Mouse (Mus musculus): ENCODE measurements around the gene Ddx39. TPM values are rescaled to one million over a fixed set of nuclear protein-coding genes. Genes with fewer than 3 reads are reported as not detected.
A peak's percentile ranks its signal among the peaks of the same experiment; 100 is the strongest.

Gene Ddx39
- total RNA-seq, 2 experiments from 2014 or later = 11.2 to 13.2 TPM

GRCm38 (mm10) chr8:83698661-83699453 lies 16.1 kb upstream of the Ddx39 start, which contains the start of gene Pkn1:
Pkn1 (minus strand) TSS chr8:83699179.
- peak; percentile 90 for DNase-seq

GRCm38 (mm10) chr8:83699566-83699965 lies 15.4 kb upstream of the Ddx39 start:
- no peak for DNase-seq

- DNase-seq = no peak
Observed at GRCm38 (mm10) chr8:83700423-83701085, 14.4 kb upstream of the Ddx39 start.

DNA sequence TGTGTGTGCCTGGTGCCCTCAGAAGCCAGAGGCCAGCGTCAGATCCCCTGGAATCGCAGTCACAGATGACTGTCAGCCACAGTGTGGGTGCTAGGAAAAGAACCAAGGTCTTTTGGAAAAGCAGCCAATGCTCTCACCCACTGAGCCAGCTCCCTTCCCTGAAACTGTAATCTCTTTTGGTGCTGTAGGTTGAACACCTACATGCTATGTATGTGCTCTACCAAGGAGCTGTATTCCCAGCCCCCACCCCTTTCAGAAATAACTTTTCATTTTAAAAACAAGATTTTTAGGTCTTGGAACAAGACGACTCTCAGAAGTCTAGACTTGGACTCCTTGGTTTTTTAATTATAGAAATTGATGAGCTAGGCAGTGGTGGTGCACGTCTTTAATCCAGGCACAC lies 11.6 kb upstream of the Ddx39 start:
- no peak for DNase-seq

GRCm38 (mm10) chr8:83706411-83706810 lies 8.6 kb upstream of the Ddx39 start:
- DNase-seq = no peak

DNA sequence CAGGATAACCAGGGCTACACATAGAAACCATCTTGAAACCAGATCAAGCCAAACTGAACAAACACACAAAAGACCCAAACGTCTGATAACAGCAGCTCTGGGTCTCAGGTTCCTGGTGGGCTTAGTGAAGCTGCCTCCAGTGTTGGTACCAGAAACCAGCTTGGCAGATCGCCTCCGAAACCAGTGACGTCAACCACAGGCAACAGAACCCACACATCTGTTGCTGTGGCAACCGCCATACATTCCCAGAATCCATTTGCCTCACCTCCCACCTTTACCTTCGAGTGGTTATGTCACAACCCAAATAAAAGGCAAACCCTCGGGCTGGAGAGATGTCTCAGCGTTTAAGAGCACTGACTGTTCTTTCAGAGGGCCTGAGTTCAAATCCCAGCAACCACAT lies 7.4 kb upstream of the Ddx39 start:
- DNase-seq = no peak

DNA sequence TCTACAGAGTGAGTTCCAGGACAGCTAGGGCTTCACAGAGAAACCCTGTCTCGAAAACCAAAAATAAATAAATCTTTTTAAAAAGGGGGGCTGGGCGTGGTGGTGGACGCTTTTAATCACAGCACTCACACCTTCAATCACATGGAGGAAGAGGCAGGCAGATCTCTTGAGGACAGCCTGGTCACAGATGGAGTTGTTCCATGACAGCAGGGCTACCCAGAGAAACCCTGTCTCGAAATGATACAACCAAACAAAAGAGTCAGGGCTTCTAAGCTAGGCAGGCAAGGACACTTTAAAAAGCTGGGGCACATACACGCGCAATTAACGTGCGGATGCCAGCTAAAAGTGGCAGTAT lies 324 bp upstream of the Ddx39 start:
- DNase-seq = no peak

GRCm38 (mm10) chr8:83715771-83716170 lies 794 bp downstream of the Ddx39 start:
- no peak for DNase-seq

DNA sequence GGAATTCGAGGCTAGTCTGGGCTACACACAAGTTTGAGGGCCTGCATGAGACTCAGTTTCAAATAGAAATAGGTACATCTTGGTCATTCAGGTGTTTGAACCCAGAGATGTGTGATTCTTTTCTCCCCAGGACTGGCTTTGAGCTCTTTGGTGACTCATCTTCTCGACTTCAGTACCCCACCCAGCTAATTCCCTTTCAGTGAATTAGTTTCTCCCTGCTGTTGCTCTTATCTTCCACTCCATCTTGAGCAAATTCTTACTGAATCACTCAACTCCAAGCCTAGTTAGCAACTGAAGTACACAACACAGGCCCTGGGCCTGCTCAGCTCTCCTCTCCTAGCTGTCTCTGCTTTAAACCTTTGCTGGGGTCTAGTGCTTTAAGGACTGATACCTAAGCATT lies 1.6 kb downstream of the Ddx39 start:
- DNase-seq = no peak

GRCm38 (mm10) chr8:83719048-83719447 lies 4.1 kb downstream of the Ddx39 start:
- no peak for DNase-seq

GRCm38 (mm10) chr8:83719693-83720092 lies 4.7 kb downstream of the Ddx39 start:
- no peak for DNase-seq

DNA sequence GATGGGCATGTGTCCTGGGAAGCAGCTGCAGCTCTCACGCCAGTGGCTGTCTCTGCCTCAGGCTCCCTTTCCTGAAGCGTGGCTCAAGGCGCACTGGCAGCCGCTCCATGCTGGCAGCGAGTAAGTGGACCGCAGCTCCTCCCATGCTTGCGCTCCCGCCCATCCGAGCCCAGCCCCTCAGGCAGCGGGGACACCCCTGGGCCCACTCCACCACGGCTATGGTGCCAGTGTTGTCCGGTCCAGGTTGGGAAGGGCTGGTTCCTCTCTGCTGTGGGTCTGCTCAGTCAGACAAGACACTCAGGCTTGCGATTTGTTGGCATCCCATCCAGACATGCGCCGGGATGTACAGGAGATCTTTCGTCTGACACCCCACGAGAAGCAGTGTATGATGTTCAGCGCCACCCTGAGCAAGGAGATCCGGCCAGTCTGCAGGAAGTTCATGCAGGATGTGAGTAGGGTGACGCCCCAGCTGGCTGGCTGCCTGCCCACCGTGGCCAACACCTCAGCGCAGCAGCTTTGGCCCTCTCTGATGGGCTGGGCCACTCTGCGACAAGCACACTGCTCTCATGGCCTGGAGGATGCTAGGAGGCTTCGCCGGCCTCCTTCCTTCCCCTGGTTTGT lies 6.5 kb downstream of the Ddx39 start:
- DNase-seq = peak; percentile 63

GRCm38 (mm10) chr8:83722631-83723030 lies 7.7 kb downstream of the Ddx39 start:
- DNase-seq = no peak

GRCm38 (mm10) chr8:83723447-83724083 lies 8.6 kb downstream of the Ddx39 start:
- DNase-seq = no peak

GRCm38 (mm10) chr8:83724697-83725482 lies 9.9 kb downstream of the Ddx39 start:
- peak; percentile 71 for DNase-seq

DNA sequence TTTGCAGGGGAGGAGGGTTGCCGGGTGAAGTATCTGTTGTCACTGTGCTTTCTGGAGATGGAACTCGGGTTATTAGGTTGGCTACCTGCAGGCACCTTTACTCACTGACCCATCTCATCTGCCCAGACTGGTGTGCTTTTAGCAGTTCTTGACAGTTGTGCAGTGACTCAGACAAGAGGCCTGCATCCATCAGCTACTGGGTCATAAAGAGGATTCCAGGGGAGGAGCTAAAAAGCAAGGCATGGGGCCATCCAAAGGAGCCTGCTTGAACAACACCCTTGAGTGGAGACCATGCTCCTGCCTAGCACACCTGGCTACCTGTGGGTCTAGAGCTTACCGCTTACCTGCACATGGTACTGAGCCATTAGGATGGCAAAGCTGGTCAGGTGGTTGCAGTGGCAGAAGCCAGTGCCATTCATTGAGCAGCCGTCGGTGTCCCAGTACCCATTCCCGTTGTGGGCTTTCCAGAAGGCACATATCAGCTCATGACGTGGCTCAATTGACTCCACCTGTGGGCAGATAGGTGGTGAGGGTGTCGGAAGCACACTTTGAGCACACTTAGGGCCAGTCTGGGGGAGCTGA lies 10.6 kb downstream of the Ddx39 start:
- DNase-seq = no peak

GRCm38 (mm10) chr8:83729009-83729807 lies 14.2 kb downstream of the Ddx39 start:
- no peak for DNase-seq

GRCm38 (mm10) chr8:83731906-83732305 lies 16.9 kb downstream of the Ddx39 start:
- no peak for DNase-seq

DNA sequence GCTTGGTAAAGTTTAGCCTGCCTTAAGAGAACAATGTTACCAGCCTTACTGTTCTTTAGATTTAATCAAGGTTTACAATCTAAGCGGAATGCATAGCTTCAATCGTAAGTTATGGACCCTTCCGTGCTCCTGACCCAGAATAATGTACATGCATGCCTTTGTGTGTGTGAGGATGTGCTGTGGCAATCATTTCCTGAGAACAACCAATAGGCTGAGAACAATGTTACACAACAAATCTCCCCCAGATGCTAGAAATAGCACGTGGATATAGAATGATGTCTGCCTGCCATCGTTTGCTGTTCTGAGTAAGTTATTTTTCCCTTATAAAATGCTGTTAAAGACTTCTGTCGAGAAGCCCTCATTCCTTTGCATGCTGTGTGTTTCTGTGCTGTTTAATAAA lies 17.9 kb downstream of the Ddx39 start:
- no peak for DNase-seq

DNA sequence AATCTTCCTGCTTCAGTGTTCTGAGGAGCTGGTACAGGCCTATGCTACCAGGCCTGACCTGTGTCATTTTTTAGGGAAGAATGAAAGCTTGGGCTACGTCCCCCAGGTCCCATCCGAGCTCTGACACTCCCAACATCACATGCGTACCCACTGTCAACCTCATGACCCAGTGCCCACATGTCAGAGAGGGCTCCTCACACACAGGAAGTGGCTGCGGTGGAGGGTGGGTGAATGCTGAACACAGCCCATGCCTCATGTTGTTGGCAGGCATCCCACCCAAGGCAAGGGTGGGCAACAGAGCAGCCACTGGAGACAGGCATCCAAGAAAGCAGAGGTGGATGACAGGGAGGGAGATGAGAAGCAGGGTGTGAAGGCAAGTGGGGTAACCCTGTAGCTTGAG lies 21.7 kb downstream of the Ddx39 start:
- DNase-seq = no peak

- no peak for DNase-seq
Observed at GRCm38 (mm10) chr8:83737346-83737745, 22.4 kb downstream of the Ddx39 start.

All from gastrocnemius, postnatal 25 days (tissue).